Comparison of ENCODE assay signal across 9 mouse cellular contexts in the genomic region with DNA sequence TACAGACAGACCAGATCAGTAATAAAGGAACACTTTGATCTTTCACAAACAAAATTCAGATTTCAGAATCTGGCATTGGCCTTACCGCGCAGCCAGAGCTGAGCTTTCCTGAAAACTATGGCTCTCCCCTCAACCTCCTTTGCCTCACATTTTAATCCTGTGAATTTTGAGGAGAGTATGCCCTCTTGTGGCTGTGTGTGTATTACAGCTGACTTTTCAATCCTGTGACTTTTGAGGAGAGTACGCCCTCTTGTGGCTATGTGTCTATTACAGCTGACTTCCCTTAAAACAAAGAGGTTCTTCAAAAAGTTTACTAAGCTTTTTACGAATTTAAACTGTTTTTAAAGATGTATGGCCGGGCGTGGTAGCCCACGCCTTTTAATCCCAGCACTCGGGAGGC. TPM values are rescaled to one million over a fixed set of nuclear protein-coding genes. Genes with fewer than 3 reads are reported as not detected.
DNase-seq lines count a peak whose midpoint lies in the region; ATAC-seq and TF ChIP-seq lines count a peak whose summit lies in the region.
"Had no signal": no experiment of that assay in that cellular context is flagged by ENCODE, and none has a peak within 500 bp of the region (broad histone marks: within the 10 kb centered on the region; RNA-seq: fewer than 3 reads in every experiment).

No protein-coding gene starts in this region.

- H3K27me3 ChIP-seq in Patski, result no peaks in the 10 kb centered on the region
- no peaks in the 10 kb centered on the region for H3K27me3 ChIP-seq in lung, postnatal 0 days (replicated peaks; ENCODE audit: insufficient read depth, low read length)

- no peak overlapping the region for H3K27ac ChIP-seq in lung, postnatal 0 days (ENCODE audit: low read length)
- H3K27ac ChIP-seq: macrophage had no signal

- H3K9ac ChIP-seq in lung, postnatal 0 days (replicated peaks; ENCODE audit: low read depth), result no peak overlapping the region

- 6% methylated on average over 8 of the region's 8 CpGs for WGBS in lung, postnatal 0 days

- ATAC-seq in CD4-positive, CD25-positive, alpha-beta regulatory T cell, adult 4 months, result peak; percentile 89
- ATAC-seq in Patski, result peak; percentile 68
- 0 out of 2 replicates have a peak, but pooled peaks have one; percentile 22 for ATAC-seq in lung, postnatal 0 days

- no peak for TF ChIP-seq EP300 in lung, postnatal 0 days (IDR thresholded peaks at IDR 0.05)

- no peak overlapping the region for H3K4me2 ChIP-seq in lung, postnatal 0 days (replicated peaks; ENCODE audit: low read depth, low read length)

- H3K9me3 ChIP-seq in lung, postnatal 0 days (ENCODE audit: low read length), result no peaks in the 10 kb centered on the region

- POLR2A ChIA-PET in Patski (lab: Charles Lee), result interaction anchor here (0.5 to 1.4 kb wide), 3 partner anchors 56 to 372 kb away, joined by 4 to 5 read pairs (median 4); no protein-coding TSS in a partner anchor

- H3K4me1 ChIP-seq in lung, postnatal 0 days (ENCODE audit: insufficient read depth, low read depth, low read length), result no peaks in the 10 kb centered on the region

- no peak overlapping the region for H3K4me3 ChIP-seq in lung, postnatal 0 days (ENCODE audit: low read depth, low read length)

- H3K36me3 ChIP-seq in lung, postnatal 0 days (ENCODE audit: insufficient read depth, low read length), result no peaks in the 10 kb centered on the region

- in situ Hi-C loops in Patski (cut with MboI; ENCODE audit: low pct_unique_long_range_greater_than_20kb), result loop anchor here (5.0 kb wide), 3 partner anchors 59 to 479 kb away; no protein-coding TSS in a partner anchor

- CTCF ChIA-PET in Patski (lab: Charles Lee), result interaction anchor here (0.6 to 11.4 kb wide), 26 partner anchors 9 to 463 kb away, joined by 3 to 289 read pairs (median 6); a partner anchor contains a TSS

- peak; percentile 61 for DNase-seq in Patski (ENCODE audit: low read depth, low spot score)
- DNase-seq in cerebellum, adult 9-11 months, result peak; percentile 68
- peak; percentile 72 for DNase-seq in gastrocnemius, postnatal 10 days
- DNase-seq in layer of hippocampus, adult 18-20 months (ENCODE audit: low spot score in 2 of 2), result peak; percentile 75 to 94
- peak; percentile 91 for DNase-seq in lung, postnatal 0 days (ENCODE audit: low spot score)
- peak; percentile 90 to 92 for DNase-seq in right cerebral cortex, adult 2 months (ENCODE audit: low spot score in 2 of 2)
- peak; percentile 63 for DNase-seq in yolk sac, embryonic 10.5 days (ENCODE audit: low spot score)

- peak; percentile 97 for TF ChIP-seq CTCF in Patski (IDR thresholded peaks at IDR 0.05)
- peak; percentile 99 for TF ChIP-seq CTCF in lung, postnatal 0 days (IDR thresholded peaks at IDR 0.05)

RNA-seq across cellular contexts. Expression of a gene that starts 3.4 kb away (rescaled TPM):
- not detected for polyA plus RNA-seq in CD4-positive, CD25-positive, alpha-beta regulatory T cell, adult 4 months (2017; shearing (Covaris generic))
- polyA plus RNA-seq in Patski (2021), result 0.28 TPM
- total RNA-seq in gastrocnemius, postnatal 10 days (2021), result 100 to 1,000 TPM; 350 to 362 TPM
- total RNA-seq in layer of hippocampus, adult 18-20 months (2021), result under 1 TPM; 0.25 to 0.27 TPM
- polyA plus RNA-seq in lung, postnatal 0 days (2015; fragmentation: Nextera tagmentation; extraction: Ambion mirVana), result 4.0 and 6.0 TPM in 2 replicates
- polyA plus RNA-seq: macrophage had no signal

RNA-seq across cellular contexts. Expression of a gene that starts 23.3 kb away (rescaled TPM):
- 100 to 1,000 TPM; 134 to 146 TPM for polyA plus RNA-seq in CD4-positive, CD25-positive, alpha-beta regulatory T cell, adult 4 months (2017; shearing (Covaris generic))
- 39.0 TPM for polyA plus RNA-seq in Patski (2021)
- total RNA-seq in gastrocnemius, postnatal 10 days (2021), result 10 to 100 TPM; 23.6 to 26.5 TPM
- 10 to 100 TPM; 20.2 to 21.4 TPM for total RNA-seq in layer of hippocampus, adult 18-20 months (2021)
- 73.8 and 74.6 TPM in 2 replicates for polyA plus RNA-seq in lung, postnatal 0 days (2015; fragmentation: Nextera tagmentation; extraction: Ambion mirVana)

RNA-seq across cellular contexts. Expression of a gene that starts 37.1 kb away (rescaled TPM):
- polyA plus RNA-seq in CD4-positive, CD25-positive, alpha-beta regulatory T cell, adult 4 months (2017; shearing (Covaris generic)), result not detected
- 0.21 TPM for polyA plus RNA-seq in Patski (2021)
- total RNA-seq in gastrocnemius, postnatal 10 days (2021), result under 1 TPM; 0.14 to 0.34 TPM
- total RNA-seq in layer of hippocampus, adult 18-20 months (2021), result 10 to 100 TPM; 68.2 to 78.1 TPM
- 0.37 and 0.43 TPM in 2 replicates for polyA plus RNA-seq in lung, postnatal 0 days (2015; fragmentation: Nextera tagmentation; extraction: Ambion mirVana)

Comparison
In these comparisons a context has a peak if more than half of its experiments do, and no peak if none do; other contexts are left out.
1. ATAC-seq: peak in every context shown above with its lines; median percentile 89 in CD4-positive, CD25-positive, alpha-beta regulatory T cell, adult 4 months; 68 in Patski; 22 in lung, postnatal 0 days.